26 mouse cellular contexts compared by ENCODE assay signal in the genomic region with DNA sequence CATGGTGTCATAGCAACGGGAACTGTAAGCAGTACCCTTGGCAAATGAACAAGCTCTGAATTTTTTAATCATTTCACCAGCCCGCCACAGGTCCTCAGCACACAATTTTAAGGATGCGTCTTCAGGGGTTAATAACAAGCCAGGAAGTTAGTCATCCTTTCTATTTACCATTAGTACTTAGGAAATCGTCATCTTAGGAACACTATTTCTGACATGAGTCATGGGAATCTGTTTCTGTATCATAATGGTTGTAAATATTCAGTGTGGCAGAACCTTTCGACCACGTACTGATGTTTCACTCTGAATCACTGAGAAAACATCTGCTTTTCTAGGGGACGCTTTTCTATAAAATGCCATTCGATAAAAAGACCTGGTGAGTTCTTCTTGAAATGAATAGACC.
DNase-seq lines count a peak whose midpoint lies in the region; ATAC-seq and TF ChIP-seq lines count a peak whose summit lies in the region.
"Had no signal": no experiment of that assay in that cellular context is flagged by ENCODE, and none has a peak within 500 bp of the region (broad histone marks: within the 10 kb centered on the region; RNA-seq: fewer than 3 reads in every experiment).

No protein-coding gene starts in this region.

- TF ChIP-seq POLR2A in CH12.LX (IDR thresholded peaks at IDR 0.05; ENCODE audit: low read depth, low read length), result no peak

- POLR2A ChIA-PET in Patski (lab: Charles Lee), result no interaction called here

- TF ChIP-seq EP300 in CH12.LX (IDR thresholded peaks at IDR 0.05; ENCODE audit: low read length), result peak; percentile 92

- H3K79me2 ChIP-seq in CH12.LX (replicated peaks; ENCODE audit: control insufficient read depth, extremely low read depth, insufficient read depth, poor library complexity, severe bottlenecking), result no peaks in the 10 kb centered on the region

- TF ChIP-seq RAD21 in CH12.LX (IDR thresholded peaks at IDR 0.05; ENCODE audit: low read depth, low read length), result no peak

- H3K36me3 ChIP-seq in CH12.LX (replicated peaks in 1 of 2; ENCODE audit: control insufficient read depth in 1 of 2, insufficient read depth in 1 of 2, low read length in 1 of 2), result no peaks in the 10 kb centered on the region
- H3K36me3 ChIP-seq in hindbrain, embryonic 12.5 days, result no peaks in the 10 kb centered on the region
- H3K36me3 ChIP-seq: forebrain, embryonic 15.5 days; G1E; hindbrain, embryonic 10.5 days had no signal

- in situ Hi-C loops in CH12.LX (cut with MboI; ENCODE audit: low pct_ligation_motif_present, low pct_unique_long_range_greater_than_20kb, low sequenced_read_pairs) (no loop called here), Patski (cut with MboI; ENCODE audit: low pct_unique_long_range_greater_than_20kb) (no loop called here)

- DNase-seq in 3134 (ENCODE audit: extremely low read depth, insufficient read length, low spot score) (peak; percentile 64), 416B (ENCODE audit: low read depth) (peak; percentile 22), CH12.LX (ENCODE audit: extremely low read depth) (peak; percentile 71), Patski (ENCODE audit: low read depth, low spot score) (peak; percentile 41)
- DNase-seq in adrenal gland, adult 18-20 months (ENCODE audit: low spot score in 2 of 2), result no peak
- DNase-seq in embryo, embryonic 10 days (ENCODE audit: low spot score), result no peak
- DNase-seq: adrenal gland, adult 8-10 months; adrenal gland, postnatal 25 days; cerebellum, adult 11-12 months; cerebellum, adult 8-10 months; cerebellum, postnatal 10 days; cerebellum, postnatal 36 days; gastrocnemius, postnatal 25 days; heart, postnatal 36 days; kidney, adult 18-20 months; kidney, adult 9 months had no signal

- H3K4me2 ChIP-seq in CH12.LX (ENCODE audit: insufficient read depth, low read depth, poor library complexity, severe bottlenecking), result peak overlapping the region; percentile 90
- no peak overlapping the region for H3K4me2 ChIP-seq in hindbrain, embryonic 12.5 days (replicated peaks)
- H3K4me2 ChIP-seq: forebrain, embryonic 15.5 days; heart, embryonic 11.5 days; hindbrain, embryonic 14.5 days had no signal

- H3K27me3 ChIP-seq in CH12.LX (replicated peaks) (no peaks in the 10 kb centered on the region), Patski (no peaks in the 10 kb centered on the region)
- H3K27me3 ChIP-seq in hindbrain, embryonic 12.5 days, result no peaks in the 10 kb centered on the region
- H3K27me3 ChIP-seq: forebrain, embryonic 15.5 days had no signal

- H3K9ac ChIP-seq in CH12.LX (ENCODE audit: insufficient read depth, low read depth), result no peak overlapping the region
- no peak overlapping the region for H3K9ac ChIP-seq in hindbrain, embryonic 12.5 days
- H3K9ac ChIP-seq: forebrain, embryonic 15.5 days; hindbrain, embryonic 14.5 days had no signal

- ATAC-seq in Patski, result peak; percentile 26
- no peak for ATAC-seq in granulocyte monocyte progenitor cell, adult 5-6 weeks (replicated peaks; ENCODE audit: poor library complexity, severe bottlenecking)
- no peak for ATAC-seq in hindbrain, embryonic 12.5 days (ENCODE audit: low FRiP score)
- ATAC-seq: forebrain, embryonic 15.5 days; hindbrain, postnatal 0 days; inflammation-experienced regulatory T-cells, adult 6 months; intestine, embryonic 16.5 days had no signal

- 88% methylated on average over 8 of the region's 8 CpGs for WGBS in hindbrain, embryonic 12.5 days

- no peak overlapping the region for H3K4me3 ChIP-seq in CH12.LX (replicated peaks in 1 of 3; ENCODE audit: low read depth in 2 of 3, low read length in 2 of 3, poor library complexity in 1 of 3)
- H3K4me3 ChIP-seq in hindbrain, embryonic 12.5 days, result no peak overlapping the region
- H3K4me3 ChIP-seq: forebrain, embryonic 15.5 days; hindbrain, embryonic 10.5 days had no signal

- TF ChIP-seq CTCF in CH12.LX (conservative IDR thresholded peaks at IDR 0.05 in 1 of 2, IDR thresholded peaks at IDR 0.05 in 1 of 2; ENCODE audit: low read depth in 2 of 2, low read length in 2 of 2), result no peak
- no peak for TF ChIP-seq CTCF in Patski (IDR thresholded peaks at IDR 0.05)

- CTCF ChIA-PET in Patski (lab: Charles Lee), result interaction anchor here (1.0 kb wide), 1 partner anchor 13 kb away, joined by 3 read pairs; no protein-coding TSS in a partner anchor

- H3K9me3 ChIP-seq in CH12.LX (replicated peaks; ENCODE audit: low read length), result no peaks in the 10 kb centered on the region
- no peaks in the 10 kb centered on the region for H3K9me3 ChIP-seq in hindbrain, embryonic 12.5 days (replicated peaks)
- H3K9me3 ChIP-seq: forebrain, embryonic 15.5 days; hindbrain, embryonic 10.5 days had no signal

- dilution Hi-C loops in CH12.LX (cut with MboI; ENCODE audit: extremely low pct_ligation_motif_present, extremely low pct_unique_long_range_greater_than_20kb, low sequenced_read_pairs), result no loop called here

- no peak overlapping the region for H3K27ac ChIP-seq in CH12.LX (ENCODE audit: insufficient read depth, low read depth)
- H3K27ac ChIP-seq in hindbrain, embryonic 12.5 days, result no peak overlapping the region
- H3K27ac ChIP-seq: forebrain, embryonic 15.5 days; hindbrain, embryonic 10.5 days; hindbrain, embryonic 14.5 days; hindbrain, postnatal 0 days had no signal

- H3K4me1 ChIP-seq in CH12.LX (ENCODE audit: control insufficient read depth in 1 of 2, insufficient read depth in 2 of 2), result peaks cover 4 to 17% of the 10 kb centered on the region in 2 experiments; a peak in 2 of 4 replicates
- H3K4me1 ChIP-seq in hindbrain, embryonic 12.5 days, result no peaks in the 10 kb centered on the region
- H3K4me1 ChIP-seq: forebrain, embryonic 15.5 days; hindbrain, embryonic 10.5 days had no signal

TF ChIP-seq in CH12.LX, 34 proteins besides CTCF, POLR2A, EP300 and RAD21:
- no peak for TF ChIP-seq MAZ (IDR thresholded peaks at IDR 0.05; ENCODE audit: low read depth, low read length)
- TF ChIP-seq MAFK (IDR thresholded peaks at IDR 0.05; ENCODE audit: insufficient replicate concordance, low read length), result peak; percentile 59; the same call in 1 of the 2 replicates
- peak; percentile 67; the same call in 1 of the 2 replicates for TF ChIP-seq TCF12 (IDR thresholded peaks at IDR 0.05; ENCODE audit: low read depth, low read length)
- peak; percentile 50; the same call in 1 of the 2 replicates for TF ChIP-seq BHLHE40 (IDR thresholded peaks at IDR 0.05; ENCODE audit: low read depth, low read length)
- peak; percentile 86 for TF ChIP-seq IRF4 (IDR thresholded peaks at IDR 0.05; ENCODE audit: low read depth, low read length)
- peak; percentile 21; the same call in 1 of the 2 replicates for TF ChIP-seq ZNF384 (IDR thresholded peaks at IDR 0.05; ENCODE audit: low read depth, low read length)
- TF ChIP-seq JUND (conservative IDR thresholded peaks at IDR 0.05; ENCODE audit: low read depth, low read length), result peak; percentile 80
- peak; percentile 62; the same call in 1 of the 2 replicates for TF ChIP-seq JUN (IDR thresholded peaks at IDR 0.05; ENCODE audit: insufficient read depth, low read depth, low read length)
- TF ChIP-seq MXI1 (IDR thresholded peaks at IDR 0.05; ENCODE audit: low read depth, low read length), result no peak
- TF ChIP-seq ETS1 (conservative IDR thresholded peaks at IDR 0.05; ENCODE audit: low read depth, low read length), result peak; percentile 82
- TF ChIP-seq SMC3 (IDR thresholded peaks at IDR 0.05; ENCODE audit: low read depth, low read length), result no peak
- 0 out of 2 replicates have a peak, but pooled peaks have one; percentile 57 for TF ChIP-seq MEF2A (IDR thresholded peaks at IDR 0.05; ENCODE audit: borderline replicate concordance, low read depth, low read length)
- TF ChIP-seq GABPA (IDR thresholded peaks at IDR 0.05; ENCODE audit: insufficient replicate concordance, low read depth, low read length), result no peak

Comparison
In these comparisons a context has a peak if more than half of its experiments do, and no peak if none do; other contexts are left out.
1. DNase-seq: peak in 3134 (single experiment), 416B (single experiment), CH12.LX (single experiment) and Patski (single experiment); none in adrenal gland, adult 18-20 months (0 of 2) and embryo, embryonic 10 days (single experiment).